Mouse (Mus musculus) mouse embryonic stem cell (cell line): ENCODE measurements around the gene Otop3.
"Not testable (repeated sequence)": the region's sequence is repeated elsewhere in the genome, so short reads cannot be mapped to it uniquely, and the experiment has no call there.

Experiments
- in situ Hi-C, 2 experiments: fragments of 300-500 bp; cut with MboI; formaldehyde crosslinking; loops; 1 replicate in 1 of 2; 3 replicates in 1 of 2; pipeline ENCODE4 v1.14.3; 2019 to 2020; ENCODE audit warnings: low sequenced_read_pairs in 2 of 2, low pct_unique_long_range_greater_than_20kb in 1 of 2, mixed read lengths in 1 of 2; ENCODE audit not compliant: unreplicated experiment in 1 of 2

Otop3 gene

DNA sequence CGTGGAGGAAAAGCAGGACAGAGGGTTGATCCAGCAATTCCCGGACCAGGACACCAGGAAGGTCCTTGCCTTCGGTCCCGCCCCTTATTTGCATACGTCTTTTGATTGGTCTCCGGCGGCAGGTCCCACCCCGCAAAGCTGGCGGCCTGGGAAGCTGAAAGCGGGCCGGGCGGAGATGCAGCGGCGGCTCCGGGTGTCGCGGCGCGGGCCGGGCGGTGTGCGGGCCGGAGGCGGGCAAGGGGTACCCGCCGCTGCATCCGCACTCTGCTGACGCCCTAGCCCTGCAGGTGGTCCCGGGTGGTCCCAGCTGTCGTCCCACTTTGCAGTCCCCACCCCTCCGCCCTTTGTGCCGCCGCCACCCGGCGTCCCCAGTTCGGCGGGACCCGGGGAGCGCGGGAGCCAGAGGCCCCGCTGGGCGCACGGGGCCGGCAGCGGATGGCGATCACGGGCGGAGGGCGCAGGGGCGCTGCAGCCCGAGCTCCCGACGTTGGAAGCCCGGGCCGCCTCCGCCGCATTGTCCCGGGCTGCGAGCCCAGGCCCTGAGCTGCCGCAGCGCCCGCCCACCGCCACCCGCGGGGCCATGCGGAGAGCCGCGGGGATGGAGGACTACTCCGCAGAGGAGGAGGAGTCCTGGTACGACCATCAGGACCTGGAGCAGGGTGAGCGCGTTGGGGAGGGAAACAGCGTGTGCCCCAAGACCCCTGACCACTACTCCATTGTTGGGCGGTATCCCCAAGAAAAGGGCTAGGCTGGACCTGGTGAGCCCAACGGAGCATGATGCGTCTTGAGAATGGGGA, 47.4 kb downstream of the Otop3 start, which contains the start of gene Cdr2l:
Cdr2l (plus strand) TSS at position 174 of the 797 bp plus-strand sequence.
- in situ Hi-C loops = no loop called here

DNA sequence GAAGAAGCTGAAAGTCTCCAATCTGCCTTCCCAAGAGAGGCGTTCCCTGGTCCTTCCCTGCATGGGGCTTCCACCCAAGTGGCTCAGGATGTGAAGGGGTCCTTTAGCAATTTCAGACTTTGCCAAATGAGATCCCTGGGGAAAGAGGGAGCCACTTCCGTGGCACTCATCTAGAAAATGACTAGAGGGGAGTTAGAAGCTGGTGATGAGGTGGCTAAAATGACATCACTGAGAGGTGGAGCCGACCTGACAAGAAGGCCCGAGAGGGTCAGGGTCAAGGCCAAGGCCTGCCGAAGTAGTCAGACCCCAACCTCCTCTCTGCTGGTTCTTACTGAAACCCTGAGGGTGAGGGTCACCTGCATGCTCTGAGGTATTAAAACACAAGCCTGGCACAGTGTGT, 48.4 kb downstream of the Otop3 start:
- in situ Hi-C loops = no loop called here

GRCm38 (mm10) chr11:115383701-115384474, 49.4 kb downstream of the Otop3 start:
- in situ Hi-C loops = no loop called here

DNA sequence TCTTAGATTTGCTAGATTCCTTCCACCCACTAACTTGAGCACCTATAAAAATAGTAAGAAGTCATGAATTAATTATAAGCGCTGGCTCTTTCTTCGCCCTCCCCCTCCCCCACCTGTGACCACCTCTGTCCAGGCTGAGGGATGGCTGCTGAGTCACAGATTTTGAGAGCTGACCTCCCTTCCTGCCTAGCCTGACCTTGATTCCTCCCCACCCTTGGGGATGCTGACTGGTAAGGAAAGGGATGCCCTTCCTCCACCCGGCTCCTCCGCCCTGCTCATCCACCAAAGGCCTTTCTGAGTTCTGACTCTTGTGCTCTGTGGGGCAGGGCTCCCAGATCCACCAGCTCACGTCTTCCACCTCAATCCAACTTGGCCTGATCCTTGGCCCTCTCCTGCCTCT, 50.1 kb downstream of the Otop3 start:
- in situ Hi-C loops = no loop called here

- in situ Hi-C loops = not testable (repeated sequence)
Observed at GRCm38 (mm10) chr11:115386859-115387258, 52.3 kb downstream of the Otop3 start.

DNA sequence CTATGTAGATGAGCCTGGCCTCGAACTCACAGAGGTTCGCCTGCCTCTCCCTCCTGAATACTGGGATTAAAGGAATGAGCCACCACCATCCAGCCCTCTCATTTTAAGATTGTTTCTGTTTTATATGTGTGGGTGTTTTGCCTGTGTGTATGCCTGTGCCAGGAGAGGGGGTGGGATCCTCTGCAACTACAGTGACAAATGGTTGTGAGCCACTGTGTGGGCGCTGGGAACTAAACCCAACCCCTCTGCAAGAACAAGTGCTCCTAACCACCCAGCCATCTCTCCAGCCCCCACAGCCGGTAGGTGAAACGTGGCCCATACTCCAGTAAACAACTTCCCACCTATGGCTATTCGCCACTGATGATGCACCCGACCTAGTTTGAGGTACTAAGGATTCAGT, 56.8 kb downstream of the Otop3 start:
- in situ Hi-C loops = no loop called here

DNA sequence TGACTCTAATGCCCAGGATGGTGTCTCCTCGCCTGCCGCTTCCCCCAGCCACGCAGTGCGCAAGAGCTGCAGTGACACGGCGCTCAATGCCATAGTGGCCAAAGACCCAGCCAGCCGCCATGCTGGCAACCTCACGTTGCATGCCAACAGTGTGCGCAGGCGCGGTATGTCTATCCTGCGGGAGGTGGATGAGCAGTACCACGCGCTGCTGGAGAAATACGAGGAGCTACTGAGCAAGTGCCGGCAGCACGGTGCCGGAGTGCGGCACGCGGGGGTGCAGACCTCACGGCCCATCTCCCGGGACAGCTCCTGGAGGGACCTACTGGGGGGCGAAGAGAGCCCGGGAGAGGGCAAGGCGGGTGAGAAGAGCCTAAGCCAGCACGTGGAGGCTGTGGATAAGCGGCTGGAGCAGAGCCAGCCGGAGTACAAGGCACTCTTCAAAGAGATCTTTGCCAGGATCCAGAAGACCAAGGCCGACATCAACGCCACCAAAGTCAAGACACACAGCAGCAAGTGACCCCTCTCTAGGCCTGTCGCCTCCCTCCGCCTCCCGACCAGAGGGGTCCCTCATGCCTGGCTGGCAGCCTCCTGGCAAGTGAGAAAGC, 59.3 kb downstream of the Otop3 start:
- in situ Hi-C loops = no loop called here
